Mouse (Mus musculus) lung, postnatal 10 days (tissue): ENCODE measurements around the gene Ankrd33b.
A peak's percentile ranks its signal among the peaks of the same experiment; 100 is the strongest.

Experiments used
- DNase-seq: peaks from one replicate; pipeline ENCODE4 v3.0.0; 2021

The Ankrd33b gene

DNA sequence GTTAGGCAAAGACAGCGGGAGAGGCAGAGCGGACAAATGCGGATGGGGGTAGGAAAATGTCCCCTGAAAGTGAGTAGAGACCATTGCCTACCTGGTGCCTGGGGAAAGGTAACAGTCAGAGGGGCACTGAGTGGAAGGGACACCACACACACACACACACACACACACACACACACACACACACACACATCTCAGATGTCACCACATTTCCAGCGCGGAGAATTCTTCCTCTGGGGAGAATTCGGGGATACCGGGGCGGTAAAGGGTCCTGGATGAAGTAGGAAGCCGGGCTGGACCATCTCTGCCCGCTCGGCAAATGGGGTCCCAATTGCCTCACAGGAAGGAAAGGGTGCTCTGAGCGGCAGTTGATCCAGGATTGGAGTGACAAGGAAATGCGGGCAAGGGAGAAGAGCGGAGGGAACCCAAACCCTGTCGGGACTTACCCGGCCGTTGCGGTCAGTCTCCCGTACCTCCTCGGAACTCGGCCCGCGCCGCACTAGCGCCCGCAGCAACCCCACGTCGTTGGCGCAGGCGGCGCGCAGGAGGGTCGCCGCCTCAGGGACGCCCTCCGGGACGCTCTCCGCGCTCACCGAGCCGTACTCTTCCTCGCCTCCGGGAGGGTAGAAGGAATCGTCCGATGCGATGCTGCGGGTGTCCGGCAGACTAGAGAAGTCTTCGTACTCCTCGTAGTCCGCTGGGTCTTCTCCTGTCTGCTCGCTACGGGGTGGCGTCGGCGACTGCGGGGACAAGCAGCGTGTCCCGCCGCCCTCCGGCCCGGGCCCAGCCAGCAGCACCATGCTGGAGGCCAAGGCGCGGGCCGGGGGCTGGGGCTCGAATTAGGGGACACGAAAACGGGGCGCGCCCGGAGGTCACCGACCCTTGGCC lies 688 bp downstream of the Ankrd33b start:
- peak; percentile 18 for DNase-seq

- peak; percentile 35 for DNase-seq
These were observed 1.6 kb downstream of the Ankrd33b start for GRCm38 (mm10) chr15:31365720-31366591.

DNA sequence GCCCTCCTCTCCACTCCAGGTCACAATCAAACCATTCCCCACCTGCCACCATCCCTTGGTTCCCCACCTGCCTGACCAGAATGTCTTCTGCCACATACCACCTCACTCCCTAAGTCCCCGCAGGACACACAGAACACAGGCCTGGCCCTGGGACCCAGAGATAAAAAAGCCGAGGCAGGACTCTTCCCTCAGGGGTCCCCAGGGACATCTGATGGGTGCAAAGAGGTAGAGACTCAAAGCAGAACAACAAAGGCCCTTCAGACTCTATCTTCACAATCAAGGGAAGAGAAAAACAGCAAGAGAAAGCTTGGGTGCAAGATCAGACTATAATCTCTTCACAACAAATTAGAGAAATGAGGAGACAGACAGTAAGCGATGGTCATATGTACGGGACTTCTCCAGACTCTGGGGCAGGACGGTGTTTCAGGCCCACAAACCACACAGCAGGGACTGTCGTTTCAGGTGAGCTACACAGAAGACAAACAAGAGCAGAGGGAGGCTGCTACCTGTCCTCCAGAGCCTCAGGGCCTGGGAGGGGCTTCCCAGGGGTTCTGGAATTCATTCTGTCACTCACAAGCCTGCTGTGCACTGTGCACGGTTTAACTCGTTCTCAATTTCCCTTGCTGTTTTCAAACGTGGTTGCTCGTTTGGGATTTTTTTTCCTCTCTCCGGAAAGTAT lies 2.3 kb downstream of the Ankrd33b start:
- no peak for DNase-seq

GRCm38 (mm10) chr15:31364396-31364795 lies 3.1 kb downstream of the Ankrd33b start:
- DNase-seq = no peak

GRCm38 (mm10) chr15:31363981-31364361 lies 3.6 kb downstream of the Ankrd33b start:
- no peak for DNase-seq

DNA sequence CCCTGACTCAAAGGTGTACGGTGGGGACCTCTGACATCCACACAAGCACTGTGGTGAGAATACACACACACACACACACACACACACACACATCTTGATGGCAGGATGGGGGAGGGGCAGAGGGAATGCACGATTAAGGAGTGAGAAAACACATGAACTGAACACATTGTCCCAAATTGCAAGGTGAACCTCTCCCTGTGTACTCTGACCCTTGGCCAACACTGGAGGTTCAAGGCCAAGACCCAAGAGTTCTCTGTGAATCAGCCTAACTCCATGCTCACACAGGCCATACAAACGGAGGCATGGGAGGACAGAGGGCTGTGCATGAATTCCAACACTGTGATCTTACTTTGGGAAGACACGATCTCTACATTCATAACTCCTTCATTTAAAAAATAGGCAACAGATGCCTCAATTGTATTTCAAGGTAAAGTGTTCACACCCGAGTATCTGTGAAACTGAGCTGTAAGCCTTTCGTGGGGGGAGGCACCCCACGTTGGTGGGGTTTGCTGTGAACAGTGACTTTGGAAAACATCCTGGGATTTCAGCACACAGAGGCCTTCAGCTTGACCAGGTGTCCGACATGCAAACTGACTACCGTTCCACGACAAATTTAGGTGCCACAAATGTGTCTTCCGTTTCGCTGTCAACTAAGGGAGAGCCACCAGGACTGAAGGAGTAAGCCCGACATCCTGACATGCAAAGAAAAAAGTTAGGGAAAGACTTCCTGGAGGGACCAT lies 4.1 kb downstream of the Ankrd33b start:
- DNase-seq = no peak

DNA sequence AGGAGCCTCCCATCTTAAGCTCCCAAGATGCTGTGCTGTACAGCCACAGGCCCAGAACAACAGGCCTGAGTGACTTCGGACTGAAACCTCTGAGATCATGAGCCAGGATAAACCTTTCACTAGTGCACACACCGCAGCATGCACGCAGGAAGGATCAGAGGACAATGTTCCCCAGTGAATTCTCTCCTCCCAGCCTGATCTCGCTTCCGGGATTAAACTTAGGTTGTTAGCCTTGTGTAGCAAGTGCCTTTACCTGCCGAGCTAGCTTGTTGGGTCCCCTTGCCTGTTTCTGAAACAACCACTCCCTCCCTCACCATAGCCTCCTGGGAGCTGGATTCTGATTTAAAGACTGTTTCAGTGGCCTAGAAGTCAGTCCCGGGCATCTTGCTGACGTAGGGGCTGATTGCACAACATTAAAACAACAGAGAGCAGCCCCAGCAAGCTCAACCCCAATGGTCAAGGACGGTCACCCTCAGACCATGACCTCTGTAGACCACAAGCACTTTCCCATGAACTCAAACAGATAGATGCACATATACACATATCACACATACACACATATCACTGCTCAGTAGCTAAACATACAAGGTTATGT lies 6.2 kb downstream of the Ankrd33b start:
- DNase-seq = no peak

GRCm38 (mm10) chr15:31360593-31360992 lies 6.9 kb downstream of the Ankrd33b start:
- no peak for DNase-seq

- no peak for DNase-seq
These were observed 7.7 kb downstream of the Ankrd33b start for GRCm38 (mm10) chr15:31359805-31360204.

DNA sequence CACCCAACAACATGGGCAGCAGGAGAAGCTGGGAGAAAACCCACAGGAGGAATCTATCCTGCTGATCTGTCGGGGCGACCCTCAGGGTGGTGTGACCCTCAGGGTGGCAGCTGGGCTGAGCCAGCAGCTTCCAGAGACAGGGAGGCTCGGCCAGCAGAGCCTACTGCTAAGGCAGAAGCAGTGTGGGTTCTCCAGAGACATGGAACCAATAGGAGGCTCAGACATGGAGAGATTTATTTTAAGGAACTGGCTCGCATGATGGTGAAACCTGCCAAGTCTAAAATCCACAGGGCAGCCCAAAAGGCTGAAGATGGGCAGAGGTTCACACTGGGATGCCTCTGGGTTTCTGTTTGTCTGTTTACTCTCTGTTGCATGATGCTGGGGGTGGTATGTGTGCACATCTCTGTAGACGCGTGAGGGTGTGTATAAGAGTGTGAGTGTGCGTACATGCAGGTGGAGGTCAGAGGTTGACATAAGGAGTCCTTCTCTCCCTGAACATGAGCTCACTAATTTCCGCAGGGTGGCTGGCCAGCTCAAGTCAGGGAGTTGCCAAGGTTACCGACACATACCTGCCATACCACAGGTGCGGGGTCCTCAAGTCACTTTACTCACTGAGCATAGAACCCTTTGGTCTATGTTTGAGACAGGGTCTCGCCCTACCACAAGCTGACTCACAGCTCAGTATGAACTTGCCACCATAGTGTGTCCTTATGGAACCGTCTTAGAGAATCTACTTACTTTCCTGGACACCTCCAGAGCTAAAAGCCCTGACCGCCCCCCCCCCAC lies 14.8 kb downstream of the Ankrd33b start:
- DNase-seq = no peak

DNA sequence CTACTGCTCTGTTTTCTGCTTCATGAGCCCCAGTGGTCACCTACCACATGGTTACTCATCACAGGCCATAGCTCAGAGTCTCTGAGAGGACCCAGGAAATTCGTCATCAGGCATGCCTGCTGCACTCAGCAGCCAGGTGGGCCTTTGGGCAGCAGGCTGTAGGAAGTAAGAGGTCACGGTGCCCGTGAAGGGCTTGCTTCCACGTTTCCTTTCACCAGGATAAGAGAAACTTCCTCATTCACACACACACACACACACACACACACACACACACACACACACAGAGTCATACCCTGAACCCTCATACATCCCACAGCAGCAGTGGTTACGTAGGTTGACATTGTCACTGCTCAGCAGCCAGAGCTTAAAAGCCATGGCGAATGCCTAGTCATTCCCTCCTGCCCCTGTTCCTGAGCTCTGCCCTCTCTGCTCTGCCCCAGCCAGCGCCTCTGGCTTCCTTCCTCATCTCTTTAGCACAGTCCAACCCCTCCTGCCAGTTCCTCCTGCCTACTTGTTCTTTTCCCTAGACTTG lies 17.6 kb downstream of the Ankrd33b start:
- peak; percentile 13 for DNase-seq

GRCm38 (mm10) chr15:31349046-31349445 lies 18.5 kb downstream of the Ankrd33b start:
- no peak for DNase-seq

DNA sequence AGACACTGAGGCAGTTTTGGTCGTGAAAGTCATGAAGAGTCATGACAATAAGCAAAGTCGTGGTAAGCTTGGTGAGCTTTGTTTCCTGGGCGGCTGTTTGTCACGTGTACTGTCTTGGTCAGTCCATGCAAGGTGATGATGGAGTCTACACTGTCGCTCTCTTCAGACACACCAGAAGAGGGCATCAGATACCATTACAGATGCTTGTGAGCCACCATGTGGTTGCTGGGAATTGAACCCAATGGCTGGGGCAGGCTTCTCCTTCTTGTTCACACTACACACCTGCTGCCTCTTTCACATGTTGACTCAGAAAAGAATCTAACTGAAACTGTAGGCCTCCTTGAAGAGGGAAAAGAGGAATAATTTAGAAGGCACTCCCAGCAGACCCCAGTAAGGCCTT lies 19.3 kb downstream of the Ankrd33b start:
- DNase-seq = no peak

- DNase-seq = no peak
These were observed 21.0 kb downstream of the Ankrd33b start for GRCm38 (mm10) chr15:31346508-31346907.

GRCm38 (mm10) chr15:31345366-31345765 lies 22.2 kb downstream of the Ankrd33b start:
- DNase-seq = no peak

DNA sequence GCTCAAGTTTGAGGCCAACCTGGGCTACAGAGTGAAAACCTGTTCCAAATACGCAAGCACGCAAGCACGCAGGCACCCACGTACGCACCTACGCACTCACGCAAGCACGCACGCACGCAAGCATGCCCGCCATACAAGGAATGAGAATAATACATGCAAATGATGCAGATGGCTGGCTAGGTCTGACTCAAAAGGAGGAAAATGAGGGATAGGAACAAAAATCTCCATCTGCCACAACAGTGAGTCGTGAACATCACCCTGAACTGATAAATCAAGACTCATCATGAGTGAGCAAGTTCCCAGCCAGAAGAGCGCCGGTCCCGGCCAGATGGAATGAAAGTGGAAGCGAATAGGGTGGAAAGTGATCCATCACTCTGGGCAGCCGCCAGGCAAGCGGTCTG lies 22.7 kb downstream of the Ankrd33b start:
- no peak for DNase-seq

DNA sequence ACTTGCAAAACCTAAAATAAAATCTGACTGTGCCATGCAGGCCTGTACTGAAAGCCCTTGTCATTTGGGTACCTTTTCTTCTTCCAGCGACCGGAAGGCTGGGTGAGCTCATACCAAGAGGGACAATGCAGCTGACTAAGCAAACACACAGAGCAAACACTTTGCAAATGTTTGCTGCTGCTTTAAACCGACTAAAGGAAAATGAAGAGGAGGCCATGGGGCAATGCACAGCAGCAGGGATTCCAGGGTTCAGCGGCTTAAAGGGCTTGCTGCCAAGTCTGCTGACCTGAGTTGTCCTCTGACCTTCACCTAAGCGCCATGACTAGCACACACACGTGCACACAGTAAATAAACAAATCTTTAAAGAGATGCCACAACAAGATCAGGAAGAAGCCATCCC lies 23.9 kb downstream of the Ankrd33b start:
- peak; percentile 25 for DNase-seq

- DNase-seq = peak; percentile 72
These were observed 25.0 kb downstream of the Ankrd33b start for GRCm38 (mm10) chr15:31342496-31342901.

DNA sequence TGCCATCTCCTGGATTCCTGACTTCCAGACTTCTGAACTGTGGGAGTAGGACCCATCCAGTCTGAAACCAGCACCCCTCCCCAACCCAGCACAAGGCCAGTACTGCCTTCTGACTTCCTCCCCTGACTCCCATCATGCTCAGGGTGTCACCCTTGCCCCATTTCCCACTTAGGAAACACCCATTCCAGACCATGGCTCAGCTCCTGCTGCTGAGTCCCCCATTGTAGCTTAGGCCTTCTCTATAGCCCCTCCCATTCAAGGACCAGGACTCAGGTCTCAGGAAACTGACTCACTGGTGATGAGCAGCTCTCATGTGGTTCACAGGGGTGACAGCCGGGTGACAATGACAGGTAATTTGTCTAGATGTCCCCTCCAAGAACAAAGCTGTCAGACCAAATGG lies 25.5 kb downstream of the Ankrd33b start:
- peak; percentile 13 for DNase-seq

DNA sequence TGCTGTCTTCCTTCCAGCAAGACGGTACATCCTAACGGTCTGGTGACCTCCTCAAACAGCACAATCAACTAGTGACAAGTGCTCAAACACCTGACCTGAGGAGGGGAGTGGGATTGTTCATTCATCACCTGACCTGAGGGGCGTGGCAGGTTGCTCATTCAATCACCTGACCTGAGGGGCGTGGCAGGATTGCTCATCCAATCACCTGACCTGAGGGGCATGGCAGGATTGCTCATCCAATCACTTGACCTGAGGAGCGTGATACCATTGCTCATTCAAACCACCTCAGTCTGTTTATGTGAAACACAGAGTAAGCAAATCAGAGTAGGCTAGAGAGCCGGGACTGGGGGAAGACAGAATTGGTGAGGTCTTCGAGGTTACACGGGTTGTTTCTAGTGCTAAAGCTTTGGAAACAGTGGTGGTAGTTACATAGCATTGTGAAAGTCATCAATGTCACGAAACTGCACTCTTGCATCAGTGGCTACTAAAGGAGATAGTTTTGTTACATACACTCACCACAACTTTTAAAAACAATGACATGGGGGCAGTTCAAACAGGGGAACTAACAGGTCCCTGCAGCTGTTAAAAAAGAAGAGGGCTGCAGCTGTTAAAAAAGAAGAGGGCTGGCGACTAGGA lies 28.8 kb downstream of the Ankrd33b start:
- DNase-seq = no peak

DNA sequence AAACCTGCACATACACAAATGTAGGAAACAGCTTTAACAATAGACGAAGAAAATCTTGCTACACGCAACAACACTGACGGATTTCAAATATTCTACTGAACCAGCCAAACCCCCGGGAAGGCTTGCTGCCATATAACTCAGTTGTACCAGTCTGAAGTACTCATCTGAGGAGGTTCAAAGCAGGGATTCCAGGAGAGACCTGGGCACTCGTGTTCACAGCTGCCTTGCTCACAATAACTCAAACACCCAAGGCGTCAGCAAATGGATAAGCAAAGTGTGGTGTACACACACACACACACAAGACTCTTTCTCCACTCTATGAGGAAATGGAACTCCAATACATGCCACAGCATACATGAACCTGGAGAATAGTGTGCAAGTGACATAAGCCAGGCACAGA lies 29.5 kb downstream of the Ankrd33b start:
- no peak for DNase-seq
